Mouse (Mus musculus) heart, adult 2 months (tissue): Measurements from ENCODE around the gene Gm20388. TPM values are rescaled to one million over a fixed set of nuclear protein-coding genes. Genes with fewer than 3 reads are reported as not detected.

ENCODE experiments used
- DNase-seq, 2 experiments: peaks; one replicate each; pipeline ENCODE4 v3.0.0; 2021
- H3K27ac ChIP-seq: fragments of 200-600 bp; 2 replicates; pipeline ENCODE4 v1.8.1; 2022
- H3K27me3 ChIP-seq: fragments of 200-500 bp; 2 replicates; pipeline ENCODE4 v1.6.1; 2012; ENCODE audit warnings: mild to moderate bottlenecking, low read length, inconsistent platforms, mixed read lengths; ENCODE audit not compliant: control insufficient read depth, insufficient read depth
- H3K36me3 ChIP-seq: fragments of 200-500 bp; 2 replicates; pipeline ENCODE4 v1.6.1; 2012; ENCODE audit warnings: low read length, inconsistent platforms; ENCODE audit not compliant: control insufficient read depth, insufficient read depth
- H3K4me1 ChIP-seq: fragments of 200-500 bp; 2 replicates; pipeline ENCODE4 v1.6.1; 2011; ENCODE audit warnings: low read length; ENCODE audit not compliant: control insufficient read depth, insufficient read depth
- H3K4me3 ChIP-seq: fragments of 200-600 bp; 2 replicates; pipeline ENCODE4 v1.8.1; 2022
- H3K79me2 ChIP-seq: fragments of 200-500 bp; replicated peaks from 2 replicates; pipeline ENCODE4 v1.6.1; 2012; ENCODE audit warnings: mild to moderate bottlenecking, inconsistent platforms, low read length, moderate library complexity, mixed read lengths; ENCODE audit not compliant: control insufficient read depth, insufficient read depth
- H3K9ac ChIP-seq: fragments of 200-500 bp; 2 replicates; pipeline ENCODE4 v1.6.1; 2012; ENCODE audit warnings: low read depth, mild to moderate bottlenecking, control low read depth, inconsistent platforms, low read length, mixed read lengths
- CTCF ChIP-seq: fragments of 200-600 bp; IDR thresholded peaks from 2 replicates; pipeline ENCODE4 v1.8.1; 2022; ENCODE audit warnings: antibody characterized with exemption, mild to moderate bottlenecking, moderate library complexity
- EP300 ChIP-seq: fragments of 200-500 bp; IDR thresholded peaks from 2 replicates; pipeline ENCODE4 v1.6.1; 2011; ENCODE audit warnings: low read depth, low read length, control low read depth; ENCODE audit not compliant: insufficient read depth
- POLR2A ChIP-seq: fragments of 200-500 bp; IDR thresholded peaks from 2 replicates; pipeline ENCODE4 v1.6.1; 2011; ENCODE audit warnings: mild to moderate bottlenecking, low read depth, low read length, control low read depth; ENCODE audit not compliant: insufficient read depth
- WGBS: fragments of 180-500 bp; shearing (Covaris S2); methylation state at CpG from one replicate; pipeline ENCODE4 v1.1.7; 2018; 5-methylcytosine and 5-hydroxymethylcytosine counted together
- intact Hi-C: fragments of 180-260 bp; cut with DNase I; formaldehyde crosslinking; loops from one replicate; pipeline ENCODE4 v1.15.1; 2025
- polyA plus RNA-seq: library from polyadenylated mRNA; depleted of rRNA; stranded (reverse); fragments of >200 nt; gene quantifications from 2 replicates; pipeline ENCODE4 v1.2.3, GENCODE M21; 2012
- total RNA-seq, 2 experiments: library from RNA; stranded (reverse); gene quantifications; 2 replicates each; pipeline ENCODE4 v1.2.3; 2021

Gm20388 gene
- total and polyA plus RNA-seq, 3 experiments, result 1.8 to 32.3 TPM; not detected in 1

DNA sequence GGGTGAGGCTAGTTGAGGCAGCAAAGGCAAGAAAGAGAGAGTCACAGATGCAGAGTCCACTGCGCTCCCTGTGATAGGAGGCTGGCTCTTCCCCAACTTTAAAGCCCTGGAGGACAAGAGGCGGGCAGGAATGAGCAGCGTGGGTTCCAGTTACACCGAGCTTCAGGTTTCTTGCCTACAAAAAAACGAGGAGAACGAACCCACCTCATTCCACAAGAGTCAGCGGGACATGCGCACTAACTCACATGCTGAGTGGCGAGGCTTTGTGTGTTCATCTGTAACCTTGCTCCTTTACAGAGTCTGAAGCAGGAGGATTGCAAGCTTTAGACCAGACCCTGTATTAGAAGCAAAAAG lies 2748.1 kb downstream of the Gm20388 start:
- no peaks in the 10 kb centered on the region for H3K27me3 ChIP-seq
- 84% methylated on average over 9 of the region's 9 CpGs for WGBS
- peaks cover 64% of the 10 kb centered on the region for H3K4me1 ChIP-seq
- TF ChIP-seq POLR2A (no peak), EP300 (no peak), CTCF (no peak)
- H3K27ac ChIP-seq, result peak overlapping the region; percentile 5
- H3K79me2 ChIP-seq, result peaks cover 6% of the 10 kb centered on the region
- no peak for DNase-seq
- no peak overlapping the region for H3K4me3 ChIP-seq
- no peaks in the 10 kb centered on the region; the same call in 1 of the 2 replicates for H3K36me3 ChIP-seq
- intact Hi-C loops, result no loop called here
- H3K9ac ChIP-seq, result no peak overlapping the region

DNA sequence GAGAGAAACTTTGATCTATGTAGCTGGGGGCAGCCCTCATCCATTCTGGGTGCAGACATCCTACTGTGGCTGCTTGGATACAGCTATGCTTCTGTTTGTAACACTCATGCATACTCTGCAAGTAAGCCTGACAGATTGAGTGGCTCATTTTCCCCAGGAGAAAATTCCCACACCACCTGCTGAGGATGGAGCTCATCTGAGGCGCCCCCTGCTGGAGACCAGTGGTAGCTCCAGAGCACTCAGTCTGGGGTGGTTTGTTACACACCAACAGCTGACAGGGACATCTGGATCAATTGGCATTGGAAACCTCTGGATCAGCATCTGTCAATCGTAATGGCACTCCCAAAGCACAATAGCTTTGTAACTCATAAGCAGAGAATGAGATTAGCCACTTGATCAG lies 2749.4 kb downstream of the Gm20388 start:
- peaks cover 68% of the 10 kb centered on the region for H3K4me1 ChIP-seq
- no peaks in the 10 kb centered on the region for H3K36me3 ChIP-seq
- WGBS, result 83% methylated on average over 2 of the region's 2 CpGs
- peak in 1 of 2 experiments; percentile 58 for DNase-seq
- no peak overlapping the region; the same call in 1 of the 2 replicates for H3K27ac ChIP-seq
- H3K9ac ChIP-seq, result no peak overlapping the region
- no peaks in the 10 kb centered on the region for H3K27me3 ChIP-seq
- TF ChIP-seq EP300, result no peak
- TF ChIP-seq CTCF, result peak; percentile 80
- no peak for TF ChIP-seq POLR2A
- H3K79me2 ChIP-seq, result peaks cover 6% of the 10 kb centered on the region
- H3K4me3 ChIP-seq, result no peak overlapping the region
- intact Hi-C loops, result loop anchor here (2.0 kb wide), 1 partner anchor 17 kb away; no protein-coding TSS in a partner anchor

DNA sequence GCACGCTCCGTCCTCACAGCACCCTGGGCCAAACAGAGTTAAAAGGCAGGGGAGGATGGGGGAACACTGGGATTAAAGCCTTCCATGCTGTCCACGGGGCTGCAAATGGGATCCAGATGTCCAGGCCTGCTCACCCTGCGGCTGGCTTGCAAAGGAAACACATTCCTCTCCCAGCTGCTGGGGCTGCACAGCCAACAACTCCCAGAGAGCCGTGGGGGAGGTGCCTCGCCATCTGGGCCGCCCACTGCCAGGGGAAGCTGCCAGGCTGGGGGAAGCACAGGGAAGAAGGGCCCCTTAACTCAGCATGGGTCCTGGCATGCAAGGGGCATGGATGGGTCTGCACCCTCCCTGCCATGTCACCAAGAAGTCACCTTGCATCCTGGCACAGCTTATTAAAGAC lies 2750.5 kb downstream of the Gm20388 start:
- TF ChIP-seq EP300 (peak; percentile 90; the same call in 1 of the 2 replicates), POLR2A (no peak), CTCF (no peak)
- intact Hi-C loops, result loop anchor here (2.0 kb wide), 1 partner anchor 16 kb away; no protein-coding TSS in a partner anchor
- H3K27ac ChIP-seq, result peak overlapping the region; percentile 67
- no peaks in the 10 kb centered on the region for H3K27me3 ChIP-seq
- H3K36me3 ChIP-seq, result no peaks in the 10 kb centered on the region
- WGBS, result 12% methylated on average over 7 of the region's 7 CpGs
- DNase-seq, result peak; percentile 83 to 84
- peaks cover 6% of the 10 kb centered on the region for H3K79me2 ChIP-seq
- H3K4me1 ChIP-seq, result peaks cover 64% of the 10 kb centered on the region
- no peak overlapping the region for H3K4me3 ChIP-seq
- H3K9ac ChIP-seq, result no peak overlapping the region; the same call in 1 of the 2 replicates

DNA sequence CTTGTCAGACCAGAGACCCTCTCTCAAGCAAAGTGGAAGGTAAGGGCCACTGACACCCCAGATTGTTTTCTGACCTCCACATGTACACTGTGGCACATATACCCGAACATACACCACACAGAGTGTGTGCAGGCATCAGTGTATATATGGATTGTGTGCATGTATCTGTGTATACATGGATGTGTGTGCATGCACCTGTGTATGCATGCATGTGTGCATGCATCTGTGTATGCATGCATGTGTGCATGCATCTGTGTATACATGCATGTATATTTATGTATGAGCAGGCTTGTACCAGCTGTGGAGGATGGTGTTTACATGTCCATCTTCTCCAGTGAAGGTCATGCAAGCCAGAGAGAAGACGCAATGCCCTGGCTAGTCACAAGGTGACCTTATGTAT lies 2751.3 kb downstream of the Gm20388 start:
- TF ChIP-seq POLR2A (no peak), EP300 (no peak), CTCF (no peak)
- intact Hi-C loops, result loop anchor here (2.0 kb wide), 1 partner anchor 15 kb away; no protein-coding TSS in a partner anchor
- H3K9ac ChIP-seq, result no peak overlapping the region
- H3K4me3 ChIP-seq, result no peak overlapping the region
- peaks cover 66% of the 10 kb centered on the region for H3K4me1 ChIP-seq
- H3K36me3 ChIP-seq, result no peaks in the 10 kb centered on the region
- DNase-seq, result no peak
- 87% methylated on average over 2 of the region's 2 CpGs for WGBS
- no peak overlapping the region; the same call in 1 of the 2 replicates for H3K27ac ChIP-seq
- peaks cover 5% of the 10 kb centered on the region for H3K79me2 ChIP-seq
- H3K27me3 ChIP-seq, result no peaks in the 10 kb centered on the region

DNA sequence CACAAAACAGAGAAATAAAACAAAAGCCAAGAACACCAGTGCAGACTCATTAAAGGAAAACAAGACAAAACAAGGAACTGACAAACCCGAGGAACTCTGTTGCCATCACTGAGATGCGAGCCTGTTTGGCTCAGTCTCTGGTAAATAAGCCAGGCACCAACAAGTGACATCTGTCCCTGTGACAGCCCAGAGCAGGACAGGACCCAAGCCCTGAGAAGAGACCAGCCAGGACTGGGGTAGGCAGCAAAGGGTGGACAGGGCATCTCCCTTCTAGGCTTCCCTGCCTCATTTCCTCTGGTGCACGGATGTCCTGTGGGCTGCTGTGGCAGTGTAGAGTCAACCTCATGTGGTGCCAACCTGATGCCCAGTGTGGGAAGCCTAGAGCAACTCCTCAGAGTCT lies 2752.5 kb downstream of the Gm20388 start:
- Histone ChIP-seq H3K9ac (no peak overlapping the region), H3K36me3 (no peaks in the 10 kb centered on the region), H3K79me2 (peaks cover 5% of the 10 kb centered on the region), H3K4me1 (peaks cover 67% of the 10 kb centered on the region), H3K4me3 (no peak overlapping the region), H3K27me3 (no peaks in the 10 kb centered on the region), H3K27ac (peak overlapping the region; percentile 90)
- WGBS, result 28% methylated on average over 3 of the region's 3 CpGs
- intact Hi-C loops, result no loop called here
- DNase-seq, result no peak
- no peak for TF ChIP-seq POLR2A

DNA sequence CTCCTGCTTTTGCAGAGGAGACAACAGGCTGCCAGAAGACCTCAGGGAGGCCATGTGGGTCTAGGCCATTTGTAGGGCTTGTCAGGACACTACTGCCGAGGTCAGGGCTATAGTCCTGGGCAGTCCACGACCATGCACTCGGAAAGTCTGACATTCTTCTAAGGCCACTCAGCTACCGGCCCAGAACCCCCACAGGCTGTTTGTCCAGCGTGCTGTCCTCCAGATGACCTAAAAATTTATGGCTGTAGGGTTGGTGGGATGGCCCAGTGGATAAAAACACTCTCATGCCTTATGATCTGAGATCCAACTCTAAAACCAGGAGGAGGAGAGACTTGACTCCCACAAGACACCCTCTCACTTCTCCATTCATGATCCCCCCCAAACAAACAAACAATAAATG lies 2753.0 kb downstream of the Gm20388 start:
- no peak overlapping the region for H3K9ac ChIP-seq
- no peaks in the 10 kb centered on the region for H3K27me3 ChIP-seq
- no peak for TF ChIP-seq POLR2A
- H3K36me3 ChIP-seq, result no peaks in the 10 kb centered on the region
- H3K4me3 ChIP-seq, result no peak overlapping the region
- peaks cover 5% of the 10 kb centered on the region for H3K79me2 ChIP-seq
- DNase-seq, result no peak
- peaks cover 64% of the 10 kb centered on the region for H3K4me1 ChIP-seq
- 63% methylated on average over 5 of the region's 5 CpGs for WGBS
- intact Hi-C loops, result loop anchor here (2.0 kb wide), 1 partner anchor 49 kb away; no protein-coding TSS in a partner anchor
- H3K27ac ChIP-seq, result peak overlapping the region; percentile 90
